Mouse (Mus musculus) bone marrow, adult 2 months (tissue): ENCODE results near the gene Oser1.

Source experiments
- CTCF ChIP-seq: fragments of 200-500 bp; IDR thresholded peaks from 2 replicates; pipeline ENCODE4 v1.5.1; 2011; ENCODE audit warnings: low read length, control low read depth; ENCODE audit not compliant: control insufficient read depth, insufficient read depth
- POLR2A ChIP-seq: fragments of 200-500 bp; IDR thresholded peaks from 2 replicates; pipeline ENCODE4 v1.6.1; 2011; ENCODE audit warnings: low read depth, mild to moderate bottlenecking, control low read depth, low read length, borderline replicate concordance; ENCODE audit not compliant: control insufficient read depth

- TF ChIP-seq CTCF (no peak), POLR2A (no peak)
Measured at GRCm38 (mm10) chr2:163452738-163453137, 28.2 kb upstream of the Oser1 start.
